Mouse (Mus musculus): ENCODE measurements at regions not wholly inside any gene's neighbourhood (a gene's known extent, or its start where the extent isn't known, plus 50 kb on each side); places are given as distances from the start of the nearest gene placed in this dataset.

DNA sequence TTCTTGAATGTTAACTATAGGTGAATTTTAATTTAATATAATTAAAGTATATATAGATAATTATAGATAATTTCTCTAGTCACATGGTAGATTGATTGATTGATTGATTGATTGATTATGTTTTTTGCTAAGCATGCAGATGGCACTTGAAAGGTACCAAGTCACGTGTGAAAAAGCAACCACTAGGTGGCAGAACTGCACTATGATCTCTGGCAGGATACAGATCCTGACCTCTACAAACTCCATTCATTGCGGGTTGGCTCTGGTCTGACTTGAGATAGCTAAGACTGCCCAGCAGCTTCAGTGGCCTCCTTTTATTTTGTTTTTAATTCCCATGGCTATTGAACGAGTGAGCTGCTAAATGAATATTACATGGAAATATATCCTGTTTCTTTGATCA is 229.7 kb upstream of the Grm3 start:
- peak; percentile 39 for TF ChIP-seq CTCF (IDR thresholded peaks at IDR 0.05; ENCODE audit: low read depth)
- ATAC-seq, result no peak
- 15% methylated on average over 3 of the region's 3 CpGs for WGBS
- Histone ChIP-seq H3K9me3 (ENCODE audit: control insufficient read depth) (no peaks in the 10 kb centered on the region), H3K27me3 (replicated peaks; ENCODE audit: control insufficient read depth, insufficient read depth, low read length) (no peaks in the 10 kb centered on the region), H3K4me2 (replicated peaks; ENCODE audit: low read depth) (no peak overlapping the region), H3K9ac (ENCODE audit: low read depth, low read length) (no peak overlapping the region), H3K27ac (ENCODE audit: low read depth, low read length) (no peak overlapping the region), H3K4me1 (replicated peaks; ENCODE audit: control insufficient read depth, insufficient read depth, low read length) (no peaks in the 10 kb centered on the region), H3K36me3 (ENCODE audit: control insufficient read depth, insufficient read depth) (no peaks in the 10 kb centered on the region), H3K4me3 (ENCODE audit: low read depth, low read length) (no peak overlapping the region)

DNA sequence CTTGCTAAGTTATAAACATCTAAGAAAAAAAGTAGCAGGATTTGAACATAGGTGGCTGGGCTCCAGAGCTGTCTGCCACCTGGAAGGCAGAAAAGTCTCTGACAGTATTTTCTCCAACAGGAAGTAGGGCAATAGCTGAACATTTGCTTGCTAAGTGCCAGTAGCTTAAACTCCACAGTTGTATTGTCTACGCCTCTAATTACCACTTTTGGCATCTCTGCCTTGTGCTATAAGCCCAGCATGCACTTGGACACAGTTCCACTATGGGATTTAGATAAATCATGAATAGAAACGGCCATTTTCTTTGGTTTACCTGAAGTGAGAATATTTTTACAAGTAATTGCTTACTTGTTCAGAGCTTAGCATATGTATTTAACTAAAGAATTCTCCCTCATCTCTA is 213.8 kb upstream of the Grm3 start:
- H3K9me3 ChIP-seq (ENCODE audit: control insufficient read depth), result no peaks in the 10 kb centered on the region
- H3K27ac ChIP-seq (ENCODE audit: low read depth, low read length), result no peak overlapping the region
- 69% methylated on average over 2 of the region's 2 CpGs for WGBS
- no peak for TF ChIP-seq CTCF (IDR thresholded peaks at IDR 0.05; ENCODE audit: low read depth)
- no peak overlapping the region for H3K9ac ChIP-seq (ENCODE audit: low read depth, low read length)
- no peak overlapping the region for H3K4me3 ChIP-seq (ENCODE audit: low read depth, low read length)
- no peaks in the 10 kb centered on the region for H3K4me1 ChIP-seq (replicated peaks; ENCODE audit: control insufficient read depth, insufficient read depth, low read length)
- ATAC-seq, result no peak
- H3K27me3 ChIP-seq (replicated peaks; ENCODE audit: control insufficient read depth, insufficient read depth, low read length), result no peaks in the 10 kb centered on the region
- no peaks in the 10 kb centered on the region for H3K36me3 ChIP-seq (ENCODE audit: control insufficient read depth, insufficient read depth)
- no peak overlapping the region for H3K4me2 ChIP-seq (replicated peaks; ENCODE audit: low read depth)

DNA sequence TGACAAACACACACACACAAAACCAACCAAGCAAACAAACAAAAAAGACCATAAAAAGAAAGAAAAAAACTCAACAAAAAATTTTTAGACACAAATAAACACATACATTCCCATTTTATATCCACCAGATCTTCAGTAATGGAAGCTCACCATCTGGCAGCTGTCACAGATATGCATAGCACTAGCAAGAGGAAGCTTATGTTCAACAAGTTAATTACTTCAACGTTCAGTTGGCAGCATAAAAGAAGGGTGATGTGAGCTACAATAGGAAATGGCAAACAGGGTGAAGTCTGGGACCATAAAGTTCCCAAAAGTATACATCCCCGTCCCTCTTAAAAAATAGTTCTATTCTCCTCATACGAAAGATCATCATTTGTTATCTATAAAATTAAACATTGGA is 188.0 kb upstream of the Grm3 start:
- no peak overlapping the region for H3K4me2 ChIP-seq (replicated peaks; ENCODE audit: low read depth)
- 65% methylated on average over 3 of the region's 3 CpGs for WGBS
- no peaks in the 10 kb centered on the region for H3K9me3 ChIP-seq (ENCODE audit: control insufficient read depth)
- no peak overlapping the region for H3K27ac ChIP-seq (ENCODE audit: low read depth, low read length)
- no peak overlapping the region for H3K9ac ChIP-seq (ENCODE audit: low read depth, low read length)
- no peak for ATAC-seq
- TF ChIP-seq CTCF (IDR thresholded peaks at IDR 0.05; ENCODE audit: low read depth), result no peak
- H3K36me3 ChIP-seq (ENCODE audit: control insufficient read depth, insufficient read depth), result no peaks in the 10 kb centered on the region
- H3K4me1 ChIP-seq (replicated peaks; ENCODE audit: control insufficient read depth, insufficient read depth, low read length), result no peaks in the 10 kb centered on the region
- H3K27me3 ChIP-seq (replicated peaks; ENCODE audit: control insufficient read depth, insufficient read depth, low read length), result no peaks in the 10 kb centered on the region
- H3K4me3 ChIP-seq (ENCODE audit: low read depth, low read length), result no peak overlapping the region

DNA sequence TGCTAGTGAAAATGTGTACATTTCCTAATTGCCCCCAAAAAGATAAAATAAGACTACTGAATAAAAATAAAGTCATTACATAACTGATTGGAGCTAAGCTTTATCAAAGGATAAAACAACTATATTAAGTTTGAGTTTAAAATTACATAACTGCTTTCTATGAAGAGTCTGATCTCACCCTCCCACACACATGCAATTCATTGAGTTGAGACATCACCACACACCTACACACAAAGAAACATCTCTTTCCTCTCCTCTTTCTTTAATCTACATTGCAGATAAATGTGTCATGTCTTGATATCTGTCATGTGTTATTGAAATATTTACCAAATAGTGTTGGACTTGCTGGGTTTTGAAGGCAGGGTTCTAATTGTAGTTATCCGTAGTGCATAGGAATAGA is 186.8 kb upstream of the Grm3 start:
- Histone ChIP-seq H3K27ac (ENCODE audit: low read depth, low read length) (no peak overlapping the region), H3K9me3 (ENCODE audit: control insufficient read depth) (no peaks in the 10 kb centered on the region), H3K27me3 (replicated peaks; ENCODE audit: control insufficient read depth, insufficient read depth, low read length) (no peaks in the 10 kb centered on the region), H3K36me3 (ENCODE audit: control insufficient read depth, insufficient read depth) (no peaks in the 10 kb centered on the region), H3K4me3 (ENCODE audit: low read depth, low read length) (no peak overlapping the region), H3K4me2 (replicated peaks; ENCODE audit: low read depth) (no peak overlapping the region), H3K9ac (ENCODE audit: low read depth, low read length) (no peak overlapping the region), H3K4me1 (replicated peaks; ENCODE audit: control insufficient read depth, insufficient read depth, low read length) (no peaks in the 10 kb centered on the region)
- TF ChIP-seq CTCF (IDR thresholded peaks at IDR 0.05; ENCODE audit: low read depth), result no peak
- WGBS, result 94% methylated on average over 1 of the region's 1 CpGs
- no peak for ATAC-seq

GRCm38 (mm10) chr5:9911089-9911473 is 186.1 kb upstream of the Grm3 start:
- no peak for TF ChIP-seq CTCF (IDR thresholded peaks at IDR 0.05; ENCODE audit: low read depth)
- Histone ChIP-seq H3K9me3 (ENCODE audit: control insufficient read depth) (no peaks in the 10 kb centered on the region), H3K36me3 (ENCODE audit: control insufficient read depth, insufficient read depth) (no peaks in the 10 kb centered on the region), H3K27ac (ENCODE audit: low read depth, low read length) (no peak overlapping the region), H3K4me1 (replicated peaks; ENCODE audit: control insufficient read depth, insufficient read depth, low read length) (no peaks in the 10 kb centered on the region), H3K27me3 (replicated peaks; ENCODE audit: control insufficient read depth, insufficient read depth, low read length) (no peaks in the 10 kb centered on the region), H3K4me3 (ENCODE audit: low read depth, low read length) (no peak overlapping the region), H3K9ac (ENCODE audit: low read depth, low read length) (no peak overlapping the region), H3K4me2 (replicated peaks; ENCODE audit: low read depth) (no peak overlapping the region)
- ATAC-seq, result no peak

- Histone ChIP-seq H3K4me3 (ENCODE audit: low read depth, low read length) (no peak overlapping the region), H3K4me2 (replicated peaks; ENCODE audit: low read depth) (no peak overlapping the region), H3K4me1 (replicated peaks; ENCODE audit: control insufficient read depth, insufficient read depth, low read length) (no peaks in the 10 kb centered on the region), H3K27ac (ENCODE audit: low read depth, low read length) (no peak overlapping the region), H3K9ac (ENCODE audit: low read depth, low read length) (no peak overlapping the region), H3K36me3 (ENCODE audit: control insufficient read depth, insufficient read depth) (no peaks in the 10 kb centered on the region), H3K27me3 (replicated peaks; ENCODE audit: control insufficient read depth, insufficient read depth, low read length) (no peaks in the 10 kb centered on the region), H3K9me3 (ENCODE audit: control insufficient read depth) (no peaks in the 10 kb centered on the region)
- WGBS, result 79% methylated on average over 1 of the region's 1 CpGs
- no peak for ATAC-seq
- TF ChIP-seq CTCF (IDR thresholded peaks at IDR 0.05; ENCODE audit: low read depth), result no peak
Measured at GRCm38 (mm10) chr5:9910452-9911088, 185.6 kb upstream of the Grm3 start.

DNA sequence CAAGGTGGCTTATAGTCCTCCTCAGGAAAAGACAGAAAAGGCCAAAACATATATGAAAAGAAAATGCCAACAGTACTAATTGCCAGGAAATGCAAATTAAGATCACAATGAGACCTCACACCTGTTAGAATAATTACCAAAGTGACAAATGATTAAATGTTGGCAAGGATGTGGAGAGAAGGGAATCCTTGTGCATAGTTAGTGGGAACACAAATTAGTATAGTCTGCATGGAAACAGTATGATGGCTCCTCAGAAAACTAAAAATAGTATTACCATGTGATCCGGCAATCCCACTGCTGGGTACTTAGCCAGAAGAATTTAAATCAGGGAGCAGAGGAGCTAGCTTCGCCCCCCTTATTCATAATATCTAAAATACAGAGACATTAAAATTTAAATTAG is 170.3 kb upstream of the Grm3 start:
- Histone ChIP-seq H3K9me3 (ENCODE audit: control insufficient read depth) (no peaks in the 10 kb centered on the region), H3K36me3 (ENCODE audit: control insufficient read depth, insufficient read depth) (no peaks in the 10 kb centered on the region), H3K4me3 (ENCODE audit: low read depth, low read length) (no peak overlapping the region), H3K27me3 (replicated peaks; ENCODE audit: control insufficient read depth, insufficient read depth, low read length) (no peaks in the 10 kb centered on the region), H3K4me1 (replicated peaks; ENCODE audit: control insufficient read depth, insufficient read depth, low read length) (no peaks in the 10 kb centered on the region), H3K4me2 (replicated peaks; ENCODE audit: low read depth) (no peak overlapping the region), H3K9ac (ENCODE audit: low read depth, low read length) (no peak overlapping the region), H3K27ac (ENCODE audit: low read depth, low read length) (no peak overlapping the region)
- WGBS, result 72% methylated on average over 2 of the region's 2 CpGs
- TF ChIP-seq CTCF (IDR thresholded peaks at IDR 0.05; ENCODE audit: low read depth), result no peak
- no peak for ATAC-seq

All from intestine, postnatal 0 days (tissue).